Mouse (Mus musculus): ENCODE measurements around the gene Olfr836. TPM values are rescaled to one million over a fixed set of nuclear protein-coding genes. Genes with fewer than 3 reads are reported as not detected.
"Not testable (repeated sequence)": the region's sequence is repeated elsewhere in the genome, so short reads cannot be mapped to it uniquely, and the experiment has no call there.

Gene Olfr836
- not detected in 2 replicates for polyA plus RNA-seq (2016; fragmentation: Nextera tagmentation; extraction: Ambion mirVana)

DNA sequence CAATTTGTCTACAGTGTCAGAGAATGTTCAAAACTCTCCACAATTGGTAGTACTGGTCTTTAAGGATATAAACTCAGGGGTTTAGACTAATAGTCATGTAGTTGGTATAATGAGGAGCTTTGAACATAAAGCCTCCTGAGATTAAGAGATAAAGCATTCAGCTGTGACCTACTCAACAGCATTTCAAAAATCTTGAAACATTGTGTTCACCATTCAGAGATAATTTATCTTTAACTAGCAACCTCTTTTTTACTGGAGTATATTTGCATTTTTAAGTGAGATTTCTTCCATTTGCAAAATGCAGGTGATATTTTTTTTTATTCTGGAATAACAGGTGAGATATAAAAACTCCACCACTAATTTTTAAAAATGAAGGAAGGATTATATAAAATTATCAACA, at the start of gene Olfr836:
Gene Olfr836 (plus strand): TSS at position 301 of the 400 bp plus-strand sequence.
- H3K4me3 ChIP-seq: no peak within 1 kb of the TSS
- DNase-seq (ENCODE audit: low spot score): no peak
- no peak within 1 kb of the TSS for H3K27ac ChIP-seq (replicated peaks)
- no peaks in the 10 kb centered on the region for H3K27me3 ChIP-seq (replicated peaks; ENCODE audit: low read depth, poor library complexity, severe bottlenecking)
- H3K4me1 ChIP-seq: no peaks in the 10 kb centered on the region
- peaks cover under 1% of the 10 kb centered on the region; the same call in 1 of the 2 replicates for H3K9me3 ChIP-seq
- no peaks in the 10 kb centered on the region for H3K36me3 ChIP-seq (replicated peaks)

- Histone ChIP-seq H3K9me3 (peaks cover 10% of the 10 kb centered on the region; the same call in 1 of the 2 replicates), H3K4me1 (no peaks in the 10 kb centered on the region), H3K27me3 (replicated peaks; ENCODE audit: low read depth, poor library complexity, severe bottlenecking) (no peaks in the 10 kb centered on the region), H3K36me3 (replicated peaks) (no peaks in the 10 kb centered on the region), H3K27ac (replicated peaks) (no peak overlapping the region), H3K4me3 (no peak overlapping the region)
- 41% methylated on average over 3 of the region's 3 CpGs for WGBS
- DNase-seq (ENCODE audit: low spot score): no peak
Measured at GRCm38 (mm10) chr9:19084986-19085385, 35.2 kb upstream of the Olfr836 start.

GRCm38 (mm10) chr9:19092889-19093753, 27.1 kb upstream of the Olfr836 start:
- DNase-seq (ENCODE audit: low spot score); H3K27me3 ChIP-seq (replicated peaks; ENCODE audit: low read depth, poor library complexity, severe bottlenecking); H3K36me3 ChIP-seq (replicated peaks); H3K27ac ChIP-seq (replicated peaks); H3K4me3 ChIP-seq; H3K4me1 ChIP-seq: not testable (repeated sequence)
- WGBS: 72% methylated on average over 6 of the region's 6 CpGs
- peaks cover 24% of the 10 kb centered on the region for H3K9me3 ChIP-seq

DNA sequence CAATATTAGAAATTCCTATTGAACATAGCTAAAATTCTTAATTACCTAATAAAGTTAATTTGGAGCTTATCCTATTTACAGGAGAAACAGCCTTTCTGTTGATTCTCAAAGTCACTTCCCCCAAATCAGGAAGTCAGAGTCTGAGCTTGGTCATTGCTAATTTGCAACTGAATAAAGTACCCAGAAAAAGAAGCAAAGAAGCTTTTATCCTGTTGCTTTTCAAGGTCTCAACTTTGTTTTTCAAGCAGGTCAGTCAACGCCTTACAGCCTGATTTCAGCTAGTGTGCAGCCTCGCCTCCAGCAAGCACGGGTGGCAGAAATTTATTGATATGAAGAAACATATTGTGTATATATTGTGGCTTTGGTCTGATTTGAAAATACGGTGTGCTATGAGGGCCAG, 22.9 kb upstream of the Olfr836 start:
- WGBS: 84% methylated on average over 4 of the region's 4 CpGs
- peaks cover 20% of the 10 kb centered on the region for H3K9me3 ChIP-seq
- H3K4me3 ChIP-seq: no peak overlapping the region
- no peak for DNase-seq (ENCODE audit: low spot score)
- H3K27ac ChIP-seq (replicated peaks): no peak overlapping the region
- H3K36me3 ChIP-seq (replicated peaks): no peaks in the 10 kb centered on the region
- H3K4me1 ChIP-seq: no peaks in the 10 kb centered on the region
- no peaks in the 10 kb centered on the region for H3K27me3 ChIP-seq (replicated peaks; ENCODE audit: low read depth, poor library complexity, severe bottlenecking)

GRCm38 (mm10) chr9:19136017-19136416, 15.8 kb downstream of the Olfr836 start, which contains the start of gene Olfr837:
Gene Olfr837, plus strand, starts transcription at chr9:19136317.
- no peaks in the 10 kb centered on the region for H3K27me3 ChIP-seq (replicated peaks; ENCODE audit: low read depth, poor library complexity, severe bottlenecking)
- H3K4me1 ChIP-seq: no peaks in the 10 kb centered on the region
- H3K4me3 ChIP-seq: no peak within 1 kb of the TSS
- no peaks in the 10 kb centered on the region for H3K36me3 ChIP-seq (replicated peaks)
- H3K27ac ChIP-seq (replicated peaks): no peak within 1 kb of the TSS
- 75% methylated on average over 1 of the region's 1 CpGs for WGBS
- no peak for DNase-seq (ENCODE audit: low spot score)
- H3K9me3 ChIP-seq: peaks cover 9% of the 10 kb centered on the region; the same call in 1 of the 2 replicates

Other genes with a start within 250 kb of the Olfr836 start
- not detected in 2 replicates for gene Olfr830, start 245.7 kb upstream of the Olfr836 start, polyA plus RNA-seq (2016; fragmentation: Nextera tagmentation; extraction: Ambion mirVana)
- not detected in 2 replicates for gene Olfr832, start 183.3 kb upstream of the Olfr836 start, polyA plus RNA-seq (2016; fragmentation: Nextera tagmentation; extraction: Ambion mirVana)
- not detected in 2 replicates for gene Olfr834, start 132.4 kb upstream of the Olfr836 start, polyA plus RNA-seq (2016; fragmentation: Nextera tagmentation; extraction: Ambion mirVana)
- not detected in 2 replicates for gene Olfr835, start 87.6 kb upstream of the Olfr836 start, polyA plus RNA-seq (2016; fragmentation: Nextera tagmentation; extraction: Ambion mirVana)
- gene Olfr837, start 15.9 kb downstream of the Olfr836 start, polyA plus RNA-seq (2016; fragmentation: Nextera tagmentation; extraction: Ambion mirVana): not detected in 2 replicates
- gene Olfr839-ps1, start 56.9 kb downstream of the Olfr836 start, polyA plus RNA-seq (2016; fragmentation: Nextera tagmentation; extraction: Ambion mirVana): not detected in 2 replicates
- not detected in 2 replicates for gene Olfr843, start 131.6 kb downstream of the Olfr836 start, polyA plus RNA-seq (2016; fragmentation: Nextera tagmentation; extraction: Ambion mirVana)
- gene Olfr844, start 196.0 kb downstream of the Olfr836 start, polyA plus RNA-seq (2016; fragmentation: Nextera tagmentation; extraction: Ambion mirVana): not detected in 2 replicates
- gene Olfr845, start 216.1 kb downstream of the Olfr836 start, polyA plus RNA-seq (2016; fragmentation: Nextera tagmentation; extraction: Ambion mirVana): not detected in 2 replicates
- gene Olfr846, start 243.6 kb downstream of the Olfr836 start, polyA plus RNA-seq (2016; fragmentation: Nextera tagmentation; extraction: Ambion mirVana): not detected in 2 replicates